Mouse (Mus musculus): ENCODE measurements around the gene Cd200r1. TPM values are rescaled to one million over a fixed set of nuclear protein-coding genes. Genes with fewer than 3 reads are reported as not detected.

Cd200r1 gene
- polyA plus RNA-seq, 1 experiment: not detected

DNA sequence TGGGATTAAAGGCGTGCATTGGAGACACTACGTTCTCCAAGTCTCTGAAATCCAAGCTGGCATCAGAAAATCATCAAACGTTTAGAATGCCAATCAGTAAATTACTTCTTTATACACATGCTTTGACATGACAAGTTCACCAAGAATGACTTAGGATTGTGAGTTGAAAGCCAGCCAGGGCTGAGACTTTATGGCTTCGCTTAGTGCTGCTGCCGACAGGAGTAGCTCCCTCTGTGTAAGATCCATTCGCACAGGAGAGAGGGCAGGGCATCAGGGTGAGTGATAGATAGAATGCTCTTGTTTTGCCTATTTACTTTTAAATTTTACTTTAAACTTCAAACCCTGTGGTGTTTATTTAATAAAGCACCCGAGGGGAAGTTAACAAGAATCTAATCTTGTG lies 2.0 kb downstream of the Cd200r1 start:
- Histone ChIP-seq H3K36me3 (ENCODE audit: control insufficient read depth, insufficient read depth, low read length) (no peaks in the 10 kb centered on the region), H3K27ac (ENCODE audit: control insufficient read depth, insufficient read depth, low read depth, low read length) (no peak overlapping the region), H3K27me3 (ENCODE audit: control insufficient read depth, insufficient read depth, low read length) (no peaks in the 10 kb centered on the region), H3K4me1 (ENCODE audit: control insufficient read depth, insufficient read depth, low read length) (no peaks in the 10 kb centered on the region; the same call in 1 of the 2 replicates), H3K4me3 (ENCODE audit: control insufficient read depth, low read depth, low read length) (no peak overlapping the region)
- TF ChIP-seq POLR2A (IDR thresholded peaks at IDR 0.05; ENCODE audit: control insufficient read depth, low read depth, low read length) (no peak), CTCF (IDR thresholded peaks at IDR 0.05; ENCODE audit: control insufficient read depth, insufficient read depth, insufficient replicate concordance, low read depth, low read length) (no peak)

DNA sequence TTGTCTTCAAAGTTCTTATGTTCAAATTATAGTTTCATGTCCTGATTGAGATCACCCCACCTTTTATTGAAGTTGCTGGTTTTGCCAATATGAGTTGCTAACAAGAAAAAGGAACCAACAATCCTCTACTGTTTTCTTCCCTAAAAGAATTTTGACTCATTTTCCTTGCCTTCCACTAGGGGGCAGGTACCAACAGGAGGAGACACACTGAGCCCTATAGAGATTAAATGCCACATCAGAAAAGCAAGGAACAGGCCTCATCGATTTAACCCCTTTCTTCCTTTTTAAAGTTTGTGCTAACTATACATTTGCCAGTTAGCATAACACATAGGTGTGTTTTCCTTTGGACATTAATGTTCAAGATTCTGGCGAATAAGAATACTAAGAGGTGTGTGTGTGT lies 2.4 kb downstream of the Cd200r1 start:
- Histone ChIP-seq H3K36me3 (ENCODE audit: control insufficient read depth, insufficient read depth, low read length) (no peaks in the 10 kb centered on the region), H3K27ac (ENCODE audit: control insufficient read depth, insufficient read depth, low read depth, low read length) (no peak overlapping the region), H3K27me3 (ENCODE audit: control insufficient read depth, insufficient read depth, low read length) (no peaks in the 10 kb centered on the region), H3K4me1 (ENCODE audit: control insufficient read depth, insufficient read depth, low read length) (no peaks in the 10 kb centered on the region; the same call in 1 of the 2 replicates), H3K4me3 (ENCODE audit: control insufficient read depth, low read depth, low read length) (no peak overlapping the region)
- TF ChIP-seq CTCF (IDR thresholded peaks at IDR 0.05; ENCODE audit: control insufficient read depth, insufficient read depth, insufficient replicate concordance, low read depth, low read length) (no peak; the same call in 1 of the 2 replicates), POLR2A (IDR thresholded peaks at IDR 0.05; ENCODE audit: control insufficient read depth, low read depth, low read length) (no peak)

DNA sequence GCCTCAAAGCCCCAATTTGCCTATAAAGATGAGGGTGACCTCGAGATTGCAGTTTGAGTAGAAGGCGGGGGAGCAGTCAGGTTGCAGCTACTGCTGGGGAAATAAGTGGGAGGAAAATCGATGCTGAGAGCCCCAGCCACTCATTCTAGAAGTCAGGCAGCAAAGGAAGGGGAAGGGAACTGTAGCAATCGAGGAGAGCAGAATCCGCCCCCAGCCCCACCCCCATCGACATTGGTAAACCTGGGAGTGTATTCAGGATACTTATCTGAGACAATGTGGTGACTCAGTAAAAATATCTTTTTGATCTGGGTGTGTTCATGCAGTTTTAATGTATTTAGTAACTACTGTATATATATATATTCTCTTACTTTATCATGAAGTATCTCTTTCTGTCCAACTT lies 7.0 kb downstream of the Cd200r1 start:
- H3K36me3 ChIP-seq (ENCODE audit: control insufficient read depth, insufficient read depth, low read length): no peaks in the 10 kb centered on the region
- TF ChIP-seq POLR2A (IDR thresholded peaks at IDR 0.05; ENCODE audit: control insufficient read depth, low read depth, low read length) (no peak), CTCF (IDR thresholded peaks at IDR 0.05; ENCODE audit: control insufficient read depth, insufficient read depth, insufficient replicate concordance, low read depth, low read length) (no peak)
- H3K4me3 ChIP-seq (ENCODE audit: control insufficient read depth, low read depth, low read length): no peak overlapping the region
- H3K27ac ChIP-seq (ENCODE audit: control insufficient read depth, insufficient read depth, low read depth, low read length): no peak overlapping the region
- H3K27me3 ChIP-seq (ENCODE audit: control insufficient read depth, insufficient read depth, low read length): no peaks in the 10 kb centered on the region
- no peaks in the 10 kb centered on the region for H3K4me1 ChIP-seq (ENCODE audit: control insufficient read depth, insufficient read depth, low read length)

- Histone ChIP-seq H3K27me3 (ENCODE audit: control insufficient read depth, insufficient read depth, low read length) (no peaks in the 10 kb centered on the region), H3K4me1 (ENCODE audit: control insufficient read depth, insufficient read depth, low read length) (no peaks in the 10 kb centered on the region), H3K4me3 (ENCODE audit: control insufficient read depth, low read depth, low read length) (peak overlapping the region; percentile 29; the same call in 1 of the 2 replicates), H3K27ac (ENCODE audit: control insufficient read depth, insufficient read depth, low read depth, low read length) (no peak overlapping the region), H3K36me3 (ENCODE audit: control insufficient read depth, insufficient read depth, low read length) (no peaks in the 10 kb centered on the region)
- no peak for TF ChIP-seq POLR2A (IDR thresholded peaks at IDR 0.05; ENCODE audit: control insufficient read depth, low read depth, low read length)
- no peak for TF ChIP-seq CTCF (IDR thresholded peaks at IDR 0.05; ENCODE audit: control insufficient read depth, insufficient read depth, insufficient replicate concordance, low read depth, low read length)
Measured at GRCm38 (mm10) chr16:44773673-44774072, 8.1 kb downstream of the Cd200r1 start.

GRCm38 (mm10) chr16:44774201-44774600 lies 8.7 kb downstream of the Cd200r1 start:
- Histone ChIP-seq H3K4me3 (ENCODE audit: control insufficient read depth, low read depth, low read length) (no peak overlapping the region), H3K4me1 (ENCODE audit: control insufficient read depth, insufficient read depth, low read length) (no peaks in the 10 kb centered on the region), H3K36me3 (ENCODE audit: control insufficient read depth, insufficient read depth, low read length) (no peaks in the 10 kb centered on the region), H3K27ac (ENCODE audit: control insufficient read depth, insufficient read depth, low read depth, low read length) (no peak overlapping the region), H3K27me3 (ENCODE audit: control insufficient read depth, insufficient read depth, low read length) (no peaks in the 10 kb centered on the region)
- TF ChIP-seq POLR2A (IDR thresholded peaks at IDR 0.05; ENCODE audit: control insufficient read depth, low read depth, low read length) (no peak), CTCF (IDR thresholded peaks at IDR 0.05; ENCODE audit: control insufficient read depth, insufficient read depth, insufficient replicate concordance, low read depth, low read length) (no peak)

- H3K27me3 ChIP-seq (ENCODE audit: control insufficient read depth, insufficient read depth, low read length): no peaks in the 10 kb centered on the region
- TF ChIP-seq POLR2A (IDR thresholded peaks at IDR 0.05; ENCODE audit: control insufficient read depth, low read depth, low read length): no peak
- H3K36me3 ChIP-seq (ENCODE audit: control insufficient read depth, insufficient read depth, low read length): no peaks in the 10 kb centered on the region
- no peak overlapping the region for H3K27ac ChIP-seq (ENCODE audit: control insufficient read depth, insufficient read depth, low read depth, low read length)
- H3K4me3 ChIP-seq (ENCODE audit: control insufficient read depth, low read depth, low read length): peak overlapping the region; percentile 27; the same call in 1 of the 2 replicates
- no peaks in the 10 kb centered on the region for H3K4me1 ChIP-seq (ENCODE audit: control insufficient read depth, insufficient read depth, low read length)
Measured at GRCm38 (mm10) chr16:44778538-44779147, 13.1 kb downstream of the Cd200r1 start.

GRCm38 (mm10) chr16:44779494-44779893 lies 14.0 kb downstream of the Cd200r1 start:
- Histone ChIP-seq H3K4me3 (ENCODE audit: control insufficient read depth, low read depth, low read length) (no peak overlapping the region), H3K36me3 (ENCODE audit: control insufficient read depth, insufficient read depth, low read length) (no peaks in the 10 kb centered on the region), H3K27ac (ENCODE audit: control insufficient read depth, insufficient read depth, low read depth, low read length) (no peak overlapping the region), H3K4me1 (ENCODE audit: control insufficient read depth, insufficient read depth, low read length) (no peaks in the 10 kb centered on the region), H3K27me3 (ENCODE audit: control insufficient read depth, insufficient read depth, low read length) (no peaks in the 10 kb centered on the region)
- TF ChIP-seq CTCF (IDR thresholded peaks at IDR 0.05; ENCODE audit: control insufficient read depth, insufficient read depth, insufficient replicate concordance, low read depth, low read length): no peak
- TF ChIP-seq POLR2A (IDR thresholded peaks at IDR 0.05; ENCODE audit: control insufficient read depth, low read depth, low read length): no peak
